9 mouse cellular contexts compared by ENCODE assay signal in the genomic region with DNA sequence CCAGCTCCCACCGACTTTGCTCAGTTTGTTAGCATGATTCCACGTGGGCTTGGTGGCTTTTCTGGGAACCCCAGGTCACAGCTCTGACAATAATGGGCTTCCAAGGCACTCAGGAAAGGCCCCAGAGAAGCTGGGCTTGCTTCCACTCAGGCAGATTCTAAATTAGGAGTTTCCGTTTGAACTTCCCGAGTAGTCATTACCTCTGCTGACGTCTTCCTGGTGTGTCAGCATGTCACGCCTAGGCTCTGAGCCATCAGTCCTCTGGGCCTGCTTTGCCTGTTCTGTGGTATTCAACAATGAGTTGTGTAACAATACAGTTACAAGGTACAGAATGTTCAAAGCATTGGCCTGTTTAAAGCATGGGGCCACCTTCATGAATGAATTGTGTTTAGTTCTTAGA. TPM values are rescaled to one million over a fixed set of nuclear protein-coding genes. Genes with fewer than 3 reads are reported as not detected.
DNase-seq lines count a peak whose midpoint lies in the region; ATAC-seq and TF ChIP-seq lines count a peak whose summit lies in the region.
"Had no signal": no experiment of that assay in that cellular context is flagged by ENCODE, and none has a peak within 500 bp of the region (broad histone marks: within the 10 kb centered on the region; RNA-seq: fewer than 3 reads in every experiment).

No protein-coding gene starts in this region.

- peak overlapping the region; percentile 90 for H3K4me2 ChIP-seq in embryonic facial prominence, embryonic 12.5 days (replicated peaks)
- no peak overlapping the region for H3K4me2 ChIP-seq in intestine, postnatal 0 days (replicated peaks; ENCODE audit: low read depth)
- H3K4me2 ChIP-seq: neural tube, embryonic 12.5 days had no signal

- peaks cover 16% of the 10 kb centered on the region; the same call in 1 of the 2 replicates for H3K27me3 ChIP-seq in embryonic facial prominence, embryonic 12.5 days
- peaks cover 37% of the 10 kb centered on the region for H3K27me3 ChIP-seq in intestine, postnatal 0 days (replicated peaks; ENCODE audit: control insufficient read depth, insufficient read depth, low read length)

- H3K27ac ChIP-seq in embryonic facial prominence, embryonic 12.5 days = peak overlapping the region; percentile 47; the same call in 1 of the 2 replicates
- H3K27ac ChIP-seq in intestine, postnatal 0 days (ENCODE audit: low read depth, low read length) = 0 out of 2 replicates have a peak overlapping the region, but pooled peaks have one; percentile 3
- H3K27ac ChIP-seq: neural tube, embryonic 12.5 days had no signal

- peak overlapping the region; percentile 44; the same call in 1 of the 2 replicates for H3K9ac ChIP-seq in embryonic facial prominence, embryonic 12.5 days
- H3K9ac ChIP-seq in intestine, postnatal 0 days (ENCODE audit: low read depth, low read length) = no peak overlapping the region
- H3K9ac ChIP-seq: neural tube, embryonic 12.5 days had no signal

- 67% methylated on average over 6 of the region's 6 CpGs for WGBS in embryonic facial prominence, embryonic 12.5 days
- WGBS in intestine, postnatal 0 days = 57% methylated on average over 6 of the region's 6 CpGs

- intact Hi-C loops in left cerebral cortex, postnatal 14 days (cut with DNase I) = loop anchor here (5.0 to 10.0 kb wide), 2 partner anchors 234 to 381 kb away; a partner anchor contains a TSS

- ATAC-seq in embryonic facial prominence, embryonic 12.5 days (ENCODE audit: insufficient number of reproducible peaks, insufficient read depth, low FRiP score, low TSS enrichment) = no peak
- ATAC-seq in intestine, postnatal 0 days = no peak

- peaks cover 20% of the 10 kb centered on the region for H3K36me3 ChIP-seq in embryonic facial prominence, embryonic 12.5 days
- peaks cover 3% of the 10 kb centered on the region; the same call in 1 of the 2 replicates for H3K36me3 ChIP-seq in intestine, postnatal 0 days (ENCODE audit: control insufficient read depth, insufficient read depth)
- H3K36me3 ChIP-seq: neural tube, embryonic 12.5 days had no signal

- peak; percentile 24 to 42 for DNase-seq in left cerebral cortex, postnatal 14 days (ENCODE audit: low spot score in 2 of 2)
- no peak for DNase-seq in left cerebral cortex, adult 18-20 months (ENCODE audit: low spot score in 2 of 2)
- DNase-seq in lung, postnatal 10 days = peak; percentile 86
- DNase-seq in frontal cortex, postnatal 10 days (ENCODE audit: low spot score in 2 of 2) = no peak
- DNase-seq in testis, postnatal 10 days (ENCODE audit: low spot score) = no peak
- DNase-seq in cerebellum, postnatal 14 days = no peak

- H3K4me1 ChIP-seq in embryonic facial prominence, embryonic 12.5 days = peaks cover 50% of the 10 kb centered on the region
- H3K4me1 ChIP-seq in intestine, postnatal 0 days (replicated peaks; ENCODE audit: control insufficient read depth, insufficient read depth, low read length) = no peaks in the 10 kb centered on the region

- no peaks in the 10 kb centered on the region for H3K9me3 ChIP-seq in embryonic facial prominence, embryonic 12.5 days
- H3K9me3 ChIP-seq in intestine, postnatal 0 days (ENCODE audit: control insufficient read depth) = no peaks in the 10 kb centered on the region
- H3K9me3 ChIP-seq: neural tube, embryonic 12.5 days had no signal

- 0 out of 2 replicates have a peak overlapping the region, but pooled peaks have one; percentile 1 for H3K4me3 ChIP-seq in embryonic facial prominence, embryonic 12.5 days
- H3K4me3 ChIP-seq in intestine, postnatal 0 days (ENCODE audit: low read depth, low read length) = no peak overlapping the region
- H3K4me3 ChIP-seq: neural tube, embryonic 12.5 days had no signal

- TF ChIP-seq CTCF in intestine, postnatal 0 days (IDR thresholded peaks at IDR 0.05; ENCODE audit: low read depth) = no peak

RNA-seq across cellular contexts. Expression of a gene that starts 7.4 kb away (rescaled TPM):
- total RNA-seq in left cerebral cortex, postnatal 14 days (2021) = 10 to 100 TPM; 24.6 to 28.9 TPM
- total RNA-seq in left cerebral cortex, adult 18-20 months (2021) = 10 to 100 TPM; 29.8 to 31.3 TPM
- polyA plus RNA-seq in embryonic facial prominence, embryonic 12.5 days (2016; fragmentation: Nextera tagmentation; extraction: Ambion mirVana) = 81.0 and 82.1 TPM in 2 replicates
- polyA plus RNA-seq in intestine, postnatal 0 days (2015; fragmentation: Nextera tagmentation; extraction: Ambion mirVana) = 49.1 and 54.0 TPM in 2 replicates

Comparison
In these comparisons a context has a peak if more than half of its experiments do, and no peak if none do; other contexts are left out.
1. DNase-seq: peak in left cerebral cortex, postnatal 14 days (2 of 2) and lung, postnatal 10 days (single experiment); none in left cerebral cortex, adult 18-20 months (0 of 2), frontal cortex, postnatal 10 days (0 of 2), testis, postnatal 10 days (single experiment) and cerebellum, postnatal 14 days (0 of 2).